Mouse (Mus musculus): Measurements from ENCODE around the gene Rcan2. TPM values are rescaled to one million over a fixed set of nuclear protein-coding genes. Genes with fewer than 3 reads are reported as not detected.

The Rcan2 gene
- polyA plus RNA-seq, 1 experiment from 2014 or later, result 2.0 TPM

DNA sequence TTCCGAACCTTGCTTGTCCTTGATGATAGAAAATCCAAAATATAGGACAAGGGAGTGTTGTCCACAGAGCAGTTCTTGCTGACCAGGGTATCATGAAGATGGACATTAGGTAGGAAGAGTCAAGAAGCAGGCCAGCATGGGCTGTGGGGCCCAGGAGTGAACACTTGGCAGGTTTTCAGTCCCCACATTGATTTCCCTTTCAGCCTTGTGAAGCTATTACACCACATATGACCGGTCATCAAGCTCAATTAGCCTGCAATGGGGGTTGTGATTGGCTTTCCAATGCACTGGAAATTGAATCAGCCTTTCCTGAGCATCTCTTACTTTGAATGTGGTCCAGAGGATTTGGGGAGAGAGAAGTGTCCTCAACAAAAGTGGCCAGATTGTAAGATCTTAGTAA, 2.0 kb downstream of the Rcan2 start:
- H3K4me2 ChIP-seq, result no peak overlapping the region
- H3K27me3 ChIP-seq, result peaks cover 54% of the 10 kb centered on the region
- no peaks in the 10 kb centered on the region for H3K9me3 ChIP-seq
- peaks cover 6% of the 10 kb centered on the region; the same call in 1 of the 2 replicates for H3K4me1 ChIP-seq (replicated peaks)
- H3K36me3 ChIP-seq, result no peaks in the 10 kb centered on the region
- ATAC-seq (ENCODE audit: insufficient number of reproducible peaks, insufficient read depth, low FRiP score, low TSS enrichment, low read depth), result no peak
- WGBS, result 83% methylated on average over 2 of the region's 2 CpGs
- H3K4me3 ChIP-seq (replicated peaks), result no peak overlapping the region
- no peak overlapping the region for H3K9ac ChIP-seq (replicated peaks)
- no peak overlapping the region for H3K27ac ChIP-seq

DNA sequence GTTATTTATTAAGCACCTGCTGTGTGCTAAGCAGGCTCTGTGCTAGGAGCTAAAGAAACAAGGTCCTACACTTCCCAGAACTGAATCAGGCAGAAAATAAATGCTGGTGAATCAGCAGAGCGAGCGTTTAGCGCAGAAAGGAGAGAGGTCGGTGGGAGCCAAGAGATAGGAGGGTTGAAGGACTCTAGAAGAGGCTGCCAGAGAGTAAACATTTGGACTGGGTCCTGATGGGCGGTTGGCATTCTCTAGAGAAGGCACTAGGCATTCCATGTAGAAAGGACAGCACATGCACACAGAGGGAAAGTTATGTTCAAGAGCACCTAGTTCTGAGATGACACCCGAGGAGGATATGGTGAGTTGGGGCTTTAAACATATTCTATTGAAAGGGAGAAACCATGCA, 2.6 kb downstream of the Rcan2 start:
- no peaks in the 10 kb centered on the region for H3K9me3 ChIP-seq
- H3K4me2 ChIP-seq, result no peak overlapping the region
- no peak for ATAC-seq (ENCODE audit: insufficient number of reproducible peaks, insufficient read depth, low FRiP score, low TSS enrichment, low read depth)
- 83% methylated on average over 6 of the region's 6 CpGs for WGBS
- peaks cover 6% of the 10 kb centered on the region; the same call in 1 of the 2 replicates for H3K4me1 ChIP-seq (replicated peaks)
- no peak overlapping the region for H3K4me3 ChIP-seq (replicated peaks)
- peaks cover 54% of the 10 kb centered on the region for H3K27me3 ChIP-seq
- no peaks in the 10 kb centered on the region for H3K36me3 ChIP-seq
- H3K9ac ChIP-seq (replicated peaks), result no peak overlapping the region
- no peak overlapping the region for H3K27ac ChIP-seq

DNA sequence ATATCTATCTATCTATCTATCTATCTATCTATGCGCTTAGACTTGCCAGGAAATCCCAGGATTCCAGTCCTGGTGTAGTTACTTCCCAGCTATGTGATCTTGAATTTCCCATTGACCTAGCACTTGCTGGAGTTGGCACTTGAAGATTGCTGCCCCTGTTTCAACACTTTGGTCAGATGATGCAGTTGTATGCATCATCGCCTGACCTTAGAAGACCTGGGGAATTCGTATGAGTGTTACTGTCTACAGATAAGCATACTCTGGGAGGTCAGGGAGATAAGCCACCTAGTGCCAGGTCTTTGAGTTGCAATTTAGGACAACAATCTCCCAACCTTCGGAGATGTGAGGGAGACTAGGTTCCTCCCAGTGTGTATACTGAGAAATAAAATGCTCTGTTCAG, 5.7 kb downstream of the Rcan2 start:
- H3K27me3 ChIP-seq, result peaks cover 33% of the 10 kb centered on the region
- no peaks in the 10 kb centered on the region for H3K9me3 ChIP-seq
- H3K9ac ChIP-seq (replicated peaks), result no peak overlapping the region
- no peaks in the 10 kb centered on the region for H3K36me3 ChIP-seq
- no peak overlapping the region for H3K27ac ChIP-seq
- H3K4me3 ChIP-seq (replicated peaks), result no peak overlapping the region
- 78% methylated on average over 4 of the region's 4 CpGs for WGBS
- H3K4me1 ChIP-seq (replicated peaks), result peaks cover 5% of the 10 kb centered on the region; the same call in 1 of the 2 replicates
- H3K4me2 ChIP-seq, result no peak overlapping the region
- ATAC-seq (ENCODE audit: insufficient number of reproducible peaks, insufficient read depth, low FRiP score, low TSS enrichment, low read depth), result no peak

DNA sequence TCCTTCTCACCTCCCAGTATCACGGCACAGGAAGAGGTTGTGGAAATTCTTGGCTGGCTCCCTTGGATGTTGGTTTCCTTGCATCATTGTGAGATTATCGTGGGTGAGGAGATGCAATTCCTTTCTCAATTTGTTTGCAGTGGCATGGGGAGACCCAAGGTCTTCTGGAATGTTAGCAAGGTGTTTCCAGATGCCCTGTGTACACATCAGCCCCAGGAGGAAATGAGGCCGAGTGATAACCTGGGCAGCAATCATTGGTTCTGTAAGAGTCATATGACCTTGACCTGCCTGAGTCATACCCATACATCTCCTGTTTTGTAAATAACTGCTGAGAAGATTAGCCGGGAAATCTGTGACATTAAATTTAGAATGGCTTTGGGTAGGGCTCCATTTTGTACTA, 10.3 kb downstream of the Rcan2 start:
- no peaks in the 10 kb centered on the region for H3K4me1 ChIP-seq (replicated peaks)
- no peaks in the 10 kb centered on the region for H3K9me3 ChIP-seq
- no peak overlapping the region for H3K4me3 ChIP-seq (replicated peaks)
- H3K27ac ChIP-seq, result no peak overlapping the region
- H3K9ac ChIP-seq (replicated peaks), result no peak overlapping the region
- H3K27me3 ChIP-seq, result no peaks in the 10 kb centered on the region
- H3K36me3 ChIP-seq, result no peaks in the 10 kb centered on the region
- WGBS, result 80% methylated on average over 4 of the region's 4 CpGs
- ATAC-seq (ENCODE audit: insufficient number of reproducible peaks, insufficient read depth, low FRiP score, low TSS enrichment, low read depth), result no peak
- H3K4me2 ChIP-seq, result no peak overlapping the region

DNA sequence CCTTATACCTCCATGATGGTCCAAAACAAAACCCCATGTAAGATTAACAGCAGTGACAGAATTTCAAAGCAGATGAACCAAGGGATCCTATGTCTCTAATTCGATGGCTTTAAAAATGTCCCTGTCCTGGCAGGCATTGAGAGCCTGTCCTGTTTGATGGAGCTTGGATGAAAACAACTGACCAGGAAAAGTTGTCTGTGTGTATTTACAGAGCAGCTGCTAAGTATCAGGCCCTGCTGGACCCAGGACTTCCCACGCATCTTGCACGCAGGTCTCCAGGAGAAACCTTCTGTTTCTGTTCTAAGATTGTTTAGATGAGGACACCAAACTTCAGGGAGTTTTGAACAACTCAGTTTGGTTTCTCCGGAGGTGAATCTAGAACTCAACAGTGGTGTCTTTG, 14.2 kb downstream of the Rcan2 start:
- no peak for ATAC-seq (ENCODE audit: insufficient number of reproducible peaks, insufficient read depth, low FRiP score, low TSS enrichment, low read depth)
- WGBS, result 87% methylated on average over 4 of the region's 4 CpGs
- no peaks in the 10 kb centered on the region for H3K36me3 ChIP-seq
- H3K4me2 ChIP-seq, result no peak overlapping the region
- H3K27ac ChIP-seq, result no peak overlapping the region
- H3K4me1 ChIP-seq (replicated peaks), result no peaks in the 10 kb centered on the region
- H3K27me3 ChIP-seq, result no peaks in the 10 kb centered on the region
- H3K9ac ChIP-seq (replicated peaks), result no peak overlapping the region
- no peak overlapping the region for H3K4me3 ChIP-seq (replicated peaks)
- H3K9me3 ChIP-seq, result no peaks in the 10 kb centered on the region

DNA sequence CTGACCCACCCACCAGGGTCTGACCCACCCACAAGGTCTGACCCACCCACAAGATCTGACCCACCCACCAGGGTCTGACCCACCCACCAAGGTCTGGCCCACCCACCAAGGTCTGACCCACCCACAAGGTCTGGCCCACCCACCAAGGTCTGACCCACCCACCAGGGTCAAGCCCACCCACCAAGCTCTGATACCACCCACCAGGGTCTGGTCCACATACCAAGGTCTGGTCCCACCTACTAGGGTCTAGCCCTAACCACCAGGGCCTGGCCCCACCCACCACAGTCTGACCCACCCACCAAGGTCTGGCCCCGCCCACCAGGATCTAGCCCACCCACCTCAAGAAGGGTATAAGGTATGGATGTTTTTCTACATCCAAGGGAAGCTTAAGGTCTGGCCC, 15.3 kb downstream of the Rcan2 start:
- Histone ChIP-seq H3K9ac (replicated peaks) (no peak overlapping the region), H3K4me1 (replicated peaks) (no peaks in the 10 kb centered on the region), H3K36me3 (no peaks in the 10 kb centered on the region), H3K9me3 (no peaks in the 10 kb centered on the region), H3K4me3 (replicated peaks) (no peak overlapping the region), H3K27ac (no peak overlapping the region), H3K4me2 (no peak overlapping the region), H3K27me3 (no peaks in the 10 kb centered on the region)
- 74% methylated on average over 1 of the region's 1 CpGs for WGBS
- ATAC-seq (ENCODE audit: insufficient number of reproducible peaks, insufficient read depth, low FRiP score, low TSS enrichment, low read depth), result no peak

DNA sequence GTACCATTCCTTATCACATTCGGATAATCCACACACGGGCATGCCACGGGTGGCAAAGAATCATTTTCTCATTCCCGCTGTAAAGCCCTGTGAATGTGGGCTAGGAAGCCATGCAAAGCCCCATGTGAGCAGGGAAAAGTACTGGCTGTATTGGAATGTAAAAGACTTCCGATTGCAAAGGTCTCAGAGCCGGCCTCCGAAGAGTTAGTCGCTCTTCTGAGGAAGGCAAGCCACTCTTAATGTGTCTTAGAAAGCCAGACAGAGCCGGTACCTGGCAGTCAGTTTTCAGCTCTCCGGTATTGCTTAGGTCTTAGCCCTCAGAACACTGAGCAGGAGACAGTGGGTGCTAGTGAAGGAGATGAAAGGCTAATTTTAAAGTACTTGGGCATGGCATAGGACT, 16.0 kb downstream of the Rcan2 start:
- Histone ChIP-seq H3K9ac (replicated peaks) (no peak overlapping the region), H3K27me3 (no peaks in the 10 kb centered on the region), H3K9me3 (no peaks in the 10 kb centered on the region), H3K4me1 (replicated peaks) (no peaks in the 10 kb centered on the region), H3K27ac (no peak overlapping the region), H3K4me2 (no peak overlapping the region), H3K4me3 (replicated peaks) (no peak overlapping the region), H3K36me3 (no peaks in the 10 kb centered on the region)
- 86% methylated on average over 10 of the region's 10 CpGs for WGBS
- no peak for ATAC-seq (ENCODE audit: insufficient number of reproducible peaks, insufficient read depth, low FRiP score, low TSS enrichment, low read depth)

DNA sequence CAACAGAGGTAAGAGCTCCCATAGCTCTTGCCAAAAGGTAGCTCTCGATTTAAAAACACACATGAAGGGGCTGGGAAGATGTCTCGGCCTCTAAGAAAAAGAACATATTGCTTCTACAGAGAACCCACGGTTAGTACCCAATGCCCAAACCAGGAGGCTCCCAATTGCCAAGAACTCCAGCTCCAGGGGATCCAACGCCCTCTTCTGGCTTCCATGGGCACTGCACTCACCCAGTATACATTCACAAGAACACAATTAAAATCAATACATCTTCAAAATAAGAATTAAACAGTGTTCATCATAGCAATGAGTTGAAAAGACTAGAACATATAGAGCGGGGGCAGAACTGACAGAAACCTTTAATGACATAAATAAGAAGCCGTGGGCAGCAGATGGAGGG, 17.2 kb downstream of the Rcan2 start:
- H3K4me1 ChIP-seq (replicated peaks), result no peaks in the 10 kb centered on the region

DNA sequence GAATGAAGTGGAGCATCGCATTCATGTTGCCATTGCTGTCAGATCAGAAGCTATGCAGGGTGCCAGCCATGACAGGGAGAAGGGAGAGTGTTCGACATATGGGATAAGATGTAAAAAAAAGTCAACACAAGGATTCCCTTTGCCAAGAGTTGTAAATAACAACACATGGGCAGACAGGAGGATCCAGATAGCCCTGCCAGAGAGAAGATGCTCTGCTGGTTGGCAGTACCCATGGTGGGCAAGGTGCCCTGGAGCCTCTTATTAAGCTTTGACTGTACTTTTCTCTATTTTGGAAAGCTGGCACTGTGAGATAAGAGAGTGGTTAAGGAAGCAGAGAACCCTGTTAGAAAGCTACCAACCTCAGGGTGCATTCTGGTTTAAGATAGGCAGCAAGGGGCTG, 19.8 kb downstream of the Rcan2 start:
- no peak overlapping the region for H3K4me3 ChIP-seq (replicated peaks)
- no peak overlapping the region for H3K4me2 ChIP-seq
- no peaks in the 10 kb centered on the region for H3K27me3 ChIP-seq
- no peak overlapping the region for H3K27ac ChIP-seq
- no peak overlapping the region for H3K9ac ChIP-seq (replicated peaks)
- no peaks in the 10 kb centered on the region for H3K4me1 ChIP-seq (replicated peaks)
- H3K36me3 ChIP-seq, result no peaks in the 10 kb centered on the region
- WGBS, result 90% methylated on average over 2 of the region's 2 CpGs
- no peak for ATAC-seq (ENCODE audit: insufficient number of reproducible peaks, insufficient read depth, low FRiP score, low TSS enrichment, low read depth)
- no peaks in the 10 kb centered on the region for H3K9me3 ChIP-seq

More for the DNA sequence above, 17.2 kb downstream of the Rcan2 start:
- H3K36me3 ChIP-seq, result no peaks in the 10 kb centered on the region
- 77% methylated on average over 6 of the region's 6 CpGs for WGBS
- H3K9ac ChIP-seq (replicated peaks), result no peak overlapping the region
- no peaks in the 10 kb centered on the region for H3K27me3 ChIP-seq
- H3K4me3 ChIP-seq (replicated peaks), result no peak overlapping the region
- H3K4me2 ChIP-seq, result no peak overlapping the region
- no peak for ATAC-seq (ENCODE audit: insufficient number of reproducible peaks, insufficient read depth, low FRiP score, low TSS enrichment, low read depth)
- H3K9me3 ChIP-seq, result no peaks in the 10 kb centered on the region
- no peak overlapping the region for H3K27ac ChIP-seq

DNA sequence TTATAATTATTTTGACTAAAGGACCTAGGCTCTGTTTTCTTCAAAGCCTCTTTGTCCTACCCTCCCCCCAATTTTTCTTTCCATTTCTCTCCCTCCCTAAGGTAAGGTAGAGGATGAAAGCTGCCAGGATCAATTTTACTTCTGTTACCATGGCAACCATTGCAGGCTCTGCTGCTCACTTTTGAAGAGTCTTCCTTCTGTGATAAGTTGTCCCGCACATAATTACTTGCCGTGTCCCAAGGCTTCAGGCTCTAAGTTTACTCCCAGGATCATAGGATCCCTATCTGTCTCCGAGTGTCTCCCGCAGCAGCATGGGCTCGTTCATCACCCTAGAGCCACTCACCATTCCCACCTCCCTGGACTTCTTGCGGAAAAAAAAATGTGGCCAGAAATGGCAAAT, 21.1 kb downstream of the Rcan2 start:
- WGBS, result 69% methylated on average over 6 of the region's 6 CpGs
- ATAC-seq (ENCODE audit: insufficient number of reproducible peaks, insufficient read depth, low FRiP score, low TSS enrichment, low read depth), result no peak
- no peak overlapping the region for H3K9ac ChIP-seq (replicated peaks)
- H3K9me3 ChIP-seq, result no peaks in the 10 kb centered on the region
- no peak overlapping the region for H3K4me3 ChIP-seq (replicated peaks)
- H3K36me3 ChIP-seq, result no peaks in the 10 kb centered on the region
- no peak overlapping the region for H3K27ac ChIP-seq
- no peaks in the 10 kb centered on the region for H3K4me1 ChIP-seq (replicated peaks)
- no peaks in the 10 kb centered on the region for H3K27me3 ChIP-seq
- H3K4me2 ChIP-seq, result no peak overlapping the region

DNA sequence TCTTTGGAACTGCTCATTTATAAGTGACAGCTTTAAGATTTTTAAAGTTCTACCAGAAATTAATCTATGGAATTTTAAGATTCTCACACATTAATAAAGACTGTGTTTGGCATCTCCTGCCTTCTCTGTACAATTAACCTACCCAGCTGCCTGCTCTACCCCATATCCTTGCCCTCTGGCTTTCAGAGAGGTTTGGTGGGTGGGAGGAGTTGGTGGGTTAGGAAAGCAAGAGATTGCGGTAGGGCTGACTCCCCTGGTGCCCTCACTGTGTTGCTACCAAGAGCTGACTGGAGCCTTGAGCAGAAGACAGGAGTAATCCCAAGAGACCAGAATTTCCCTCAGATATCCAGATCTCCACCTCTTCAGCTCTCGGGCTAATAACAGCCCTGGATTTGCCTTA, 21.5 kb downstream of the Rcan2 start:
- no peak for ATAC-seq (ENCODE audit: insufficient number of reproducible peaks, insufficient read depth, low FRiP score, low TSS enrichment, low read depth)
- no peaks in the 10 kb centered on the region for H3K36me3 ChIP-seq
- 76% methylated on average over 2 of the region's 2 CpGs for WGBS

DNA sequence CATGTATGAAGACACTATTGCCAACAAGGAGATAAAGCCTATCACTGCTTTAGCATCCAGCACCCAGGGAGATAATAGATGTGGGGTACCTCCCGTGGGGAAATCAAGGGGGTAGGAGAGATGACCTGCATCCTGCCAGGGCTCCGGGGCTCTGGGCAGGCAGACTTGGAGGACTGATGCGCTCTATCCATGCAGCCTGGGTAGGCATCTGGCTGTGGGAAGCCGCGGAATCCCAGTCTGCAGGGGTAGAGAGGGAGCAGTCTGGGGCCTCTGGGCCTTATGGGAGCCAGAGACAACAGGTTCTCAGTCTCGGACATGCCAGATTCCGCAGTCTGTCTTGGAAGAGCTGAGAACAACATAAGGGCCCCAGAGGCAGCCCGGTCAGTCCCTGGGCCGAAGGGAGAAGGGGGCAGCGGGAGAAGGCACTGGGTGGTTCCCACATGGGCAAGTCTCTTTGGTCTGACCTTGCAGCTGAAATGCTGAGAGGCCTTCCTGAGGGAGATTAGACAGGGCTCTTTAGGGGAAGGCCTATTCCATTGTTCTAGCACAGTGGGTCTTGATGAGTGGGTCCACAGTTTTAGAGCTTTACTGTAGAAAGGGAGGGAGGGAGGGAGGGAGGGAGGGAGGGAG, 23.7 kb downstream of the Rcan2 start:
- Histone ChIP-seq H3K4me2 (no peak overlapping the region), H3K36me3 (no peaks in the 10 kb centered on the region), H3K9ac (replicated peaks) (no peak overlapping the region), H3K27ac (no peak overlapping the region), H3K4me1 (replicated peaks) (no peaks in the 10 kb centered on the region), H3K9me3 (no peaks in the 10 kb centered on the region), H3K4me3 (replicated peaks) (no peak overlapping the region), H3K27me3 (no peaks in the 10 kb centered on the region)
- WGBS, result 83% methylated on average over 10 of the region's 10 CpGs
- no peak for ATAC-seq (ENCODE audit: insufficient number of reproducible peaks, insufficient read depth, low FRiP score, low TSS enrichment, low read depth)

More for the DNA sequence above, 21.5 kb downstream of the Rcan2 start:
- Histone ChIP-seq H3K9me3 (no peaks in the 10 kb centered on the region), H3K9ac (replicated peaks) (no peak overlapping the region), H3K4me2 (no peak overlapping the region), H3K4me3 (replicated peaks) (no peak overlapping the region), H3K27me3 (no peaks in the 10 kb centered on the region), H3K27ac (no peak overlapping the region), H3K4me1 (replicated peaks) (no peaks in the 10 kb centered on the region)

All from limb, embryonic 12.5 days (tissue).